Mouse (Mus musculus) testis, adult 2 months (tissue): ENCODE results near the gene Ulk1.

ENCODE experiments used
- CTCF ChIP-seq: fragments of 200-500 bp; IDR thresholded peaks from 2 replicates; pipeline ENCODE4 v1.5.1; 2012; ENCODE audit warnings: low read depth, mild to moderate bottlenecking, inconsistent platforms, low read length, moderate library complexity; ENCODE audit not compliant: control insufficient read depth, insufficient read depth, insufficient replicate concordance
- POLR2A ChIP-seq: fragments of 200-500 bp; IDR thresholded peaks from 2 replicates; pipeline ENCODE4 v1.6.1; 2012; ENCODE audit warnings: low read depth, mild to moderate bottlenecking, inconsistent platforms, low read length, moderate library complexity; ENCODE audit not compliant: control insufficient read depth

GRCm38 (mm10) chr5:110808061-110808631 is 1.8 kb downstream of the Ulk1 start:
- TF ChIP-seq CTCF (no peak), POLR2A (peak; percentile 63)
